Mouse (Mus musculus) G1E (cell line): ENCODE data around the gene Mmgt1. TPM values are rescaled to one million over a fixed set of nuclear protein-coding genes. Genes with fewer than 3 reads are reported as not detected.

Source experiments
- ATAC-seq: 2 replicates; pipeline ENCODE4 v1.8.0; 2016; ENCODE audit warnings: mild to moderate bottlenecking; ENCODE audit not compliant: insufficient number of reproducible peaks, poor library complexity, low FRiP score, severe bottlenecking; ENCODE audit errors: extremely low read depth
- DNase-seq: peaks from one replicate; pipeline ENCODE4 v3.0.0; 2012; ENCODE audit warnings: low spot score
- H3K27me3 ChIP-seq: 2 replicates; pipeline ENCODE4 v1.6.1; 2012; ENCODE audit warnings: mild to moderate bottlenecking, low read length, inconsistent platforms; ENCODE audit not compliant: insufficient read depth
- H3K36me3 ChIP-seq: replicated peaks from 2 replicates; pipeline ENCODE3; 2012; ENCODE audit warnings: mild to moderate bottlenecking, inconsistent platforms
- H3K4me1 ChIP-seq: 2 replicates; pipeline ENCODE4 v1.6.1; 2012; ENCODE audit warnings: low read depth, low read length, inconsistent platforms, mixed read lengths; ENCODE audit not compliant: insufficient read depth
- H3K4me3 ChIP-seq: 2 replicates; pipeline ENCODE4 v1.5.1; 2012; ENCODE audit warnings: low read depth, mild to moderate bottlenecking, inconsistent platforms, low read length, moderate library complexity, mixed read lengths
- H3K9me3 ChIP-seq: replicated peaks from 2 replicates; pipeline ENCODE4 v1.6.1; 2012; ENCODE audit warnings: inconsistent platforms
- CTCF ChIP-seq: IDR thresholded peaks from 2 replicates; pipeline ENCODE4 v1.5.1; 2012; ENCODE audit warnings: low read depth, low read length, inconsistent platforms, mixed read lengths
- GATA1 ChIP-seq: IDR thresholded peaks from 2 replicates; pipeline ENCODE4 v1.6.1; 2012; ENCODE audit warnings: borderline replicate concordance, low read length, inconsistent platforms, mixed read lengths
- GATA2 ChIP-seq: IDR thresholded peaks from 2 replicates; pipeline ENCODE4 v1.6.1; 2012; ENCODE audit warnings: low read depth, low read length, inconsistent platforms, borderline replicate concordance
- POLR2AphosphoS5 ChIP-seq: IDR thresholded peaks from 2 replicates; pipeline ENCODE4 v1.6.1; 2012; ENCODE audit warnings: low read depth, low read length, inconsistent platforms; ENCODE audit not compliant: insufficient replicate concordance
- TAL1 ChIP-seq: conservative IDR thresholded peaks from 2 replicates; pipeline ENCODE4 v1.6.1; 2012; ENCODE audit warnings: low read depth, low read length, inconsistent platforms, mixed read lengths
- polyA plus RNA-seq: library from polyadenylated mRNA; stranded (reverse); fragments of >175 nt; gene quantifications from 2 replicates; pipeline ENCODE4 v1.2.3, GENCODE M21; 2012
- total RNA-seq, 2 experiments: library from RNA; stranded (forward) in 1 of 2; stranded (reverse) in 1 of 2; fragments of 200-1000 nt in 1 of 2; fragments of >200 nt in 1 of 2; fragmentation: Nextera tagmentation in 1 of 2; gene quantifications; 2 replicates each; pipeline ENCODE4 v1.2.3; 2014 to 2017

Gene Mmgt1
- total RNA-seq (2014; fragmentation: Nextera tagmentation) (24.4 and 26.4 TPM in 2 replicates), total RNA-seq (2017) (18.9 and 20.7 TPM in 2 replicates), polyA plus RNA-seq (0.36 and 0.78 TPM in 2 replicates)

DNA sequence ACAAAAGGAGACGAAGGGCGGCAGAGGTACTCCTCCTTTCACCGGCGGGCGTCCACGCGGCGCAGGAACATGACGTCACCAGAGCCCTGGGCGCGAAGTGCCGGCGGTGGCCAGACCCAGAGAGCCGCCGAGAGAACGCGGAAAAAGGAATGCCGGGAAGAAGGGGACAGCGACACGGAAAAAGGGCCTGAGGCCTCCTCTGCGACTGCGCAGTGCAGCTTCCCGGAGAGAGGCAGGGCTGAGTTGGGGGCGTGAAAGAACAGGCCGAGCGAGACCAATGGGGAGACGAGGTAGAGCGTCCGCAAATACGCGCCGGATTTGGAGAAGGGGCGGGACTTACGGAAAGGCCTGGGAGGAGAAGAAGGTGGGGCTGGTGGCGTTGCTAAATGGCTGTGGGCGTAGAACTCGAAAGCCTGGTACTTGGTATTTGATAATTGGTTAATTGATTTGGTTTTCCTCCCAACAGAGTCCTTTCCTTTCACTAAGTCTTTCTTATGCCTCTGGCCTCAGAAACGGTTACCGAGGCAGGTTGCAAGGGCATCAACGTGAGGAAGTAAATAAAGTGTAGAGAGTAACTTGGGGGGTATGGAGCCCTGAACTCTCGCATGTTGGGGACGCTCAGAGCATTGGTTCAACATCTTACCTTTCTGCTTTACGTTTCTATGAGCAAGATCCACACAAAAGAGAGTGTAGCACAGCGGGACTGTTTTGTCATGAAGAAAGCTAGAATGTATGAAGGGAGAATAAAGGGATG, at the start of gene Mmgt1:
TSS of gene Mmgt1 (minus strand) at position 183 of the 754 bp plus-strand sequence.
- peak; percentile 79 for DNase-seq
- peaks cover 10% of the 10 kb centered on the region for H3K4me1 ChIP-seq

DNA sequence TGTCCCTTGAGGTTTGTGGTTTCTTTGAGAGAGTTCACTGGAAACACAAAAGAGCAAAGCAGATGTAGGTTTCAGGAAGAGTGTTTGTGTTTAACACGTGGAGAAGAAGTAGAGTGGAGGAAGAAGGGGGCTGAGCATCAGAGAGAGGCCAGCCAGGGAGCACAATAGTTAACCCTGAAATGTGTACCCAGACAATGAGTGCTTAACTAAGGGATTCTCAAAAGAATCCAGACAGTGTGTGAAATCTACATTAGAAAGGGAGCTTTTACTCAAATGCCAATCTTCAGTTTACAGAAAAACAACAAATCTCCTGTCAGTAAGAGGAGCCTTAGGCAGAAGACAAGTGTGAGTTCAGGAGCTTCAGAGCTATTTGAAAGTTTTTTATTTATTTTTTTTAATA, 42.2 kb upstream of the Mmgt1 start:
- ATAC-seq = no peak
- peaks cover 12% of the 10 kb centered on the region for H3K36me3 ChIP-seq
- H3K4me3 ChIP-seq = no peak overlapping the region
- no peaks in the 10 kb centered on the region for H3K9me3 ChIP-seq
- no peaks in the 10 kb centered on the region for H3K4me1 ChIP-seq
- TF ChIP-seq GATA1 = no peak
- TF ChIP-seq TAL1 = no peak
- no peak for TF ChIP-seq CTCF
- TF ChIP-seq POLR2AphosphoS5 = no peak
- TF ChIP-seq GATA2 = no peak
- no peak for DNase-seq
- H3K27me3 ChIP-seq = no peaks in the 10 kb centered on the region

More for the DNA sequence above, at the start of gene Mmgt1:
- H3K4me3 ChIP-seq = peak within 1 kb of the TSS; percentile 79
- TF ChIP-seq TAL1 (no peak), GATA1 (no peak), POLR2AphosphoS5 (no peak), GATA2 (no peak), CTCF (no peak)
- ATAC-seq = peak; percentile 97
- no peaks in the 10 kb centered on the region for H3K27me3 ChIP-seq
- peaks cover 18% of the 10 kb centered on the region for H3K36me3 ChIP-seq
- no peaks in the 10 kb centered on the region for H3K9me3 ChIP-seq

DNA sequence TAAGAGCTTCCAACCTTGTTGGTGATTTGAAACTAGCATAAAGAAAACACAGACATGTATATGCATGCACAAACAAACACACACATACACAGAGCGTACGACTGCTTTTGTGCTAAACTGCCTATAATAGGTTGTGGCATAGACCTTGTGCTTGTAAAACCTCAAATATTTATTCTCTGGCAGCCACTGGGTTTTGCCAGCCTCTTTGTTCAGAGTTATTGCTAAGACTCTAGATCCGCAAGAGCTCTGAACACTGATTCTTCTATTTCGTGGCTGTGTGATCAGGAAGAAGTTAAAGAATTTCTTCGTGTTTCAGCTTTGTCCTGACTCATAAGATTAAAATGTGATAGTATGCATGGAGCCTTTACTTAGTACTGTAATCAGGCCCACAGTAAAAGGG, 38.3 kb upstream of the Mmgt1 start:
- Histone ChIP-seq H3K4me3 (no peak overlapping the region), H3K27me3 (no peaks in the 10 kb centered on the region), H3K9me3 (no peaks in the 10 kb centered on the region), H3K4me1 (no peaks in the 10 kb centered on the region), H3K36me3 (peaks cover 12% of the 10 kb centered on the region)
- DNase-seq = no peak
- ATAC-seq = no peak
- TF ChIP-seq GATA1 = no peak
- TF ChIP-seq TAL1 = no peak
- TF ChIP-seq GATA2 = no peak
- TF ChIP-seq POLR2AphosphoS5 = no peak
- no peak for TF ChIP-seq CTCF

DNA sequence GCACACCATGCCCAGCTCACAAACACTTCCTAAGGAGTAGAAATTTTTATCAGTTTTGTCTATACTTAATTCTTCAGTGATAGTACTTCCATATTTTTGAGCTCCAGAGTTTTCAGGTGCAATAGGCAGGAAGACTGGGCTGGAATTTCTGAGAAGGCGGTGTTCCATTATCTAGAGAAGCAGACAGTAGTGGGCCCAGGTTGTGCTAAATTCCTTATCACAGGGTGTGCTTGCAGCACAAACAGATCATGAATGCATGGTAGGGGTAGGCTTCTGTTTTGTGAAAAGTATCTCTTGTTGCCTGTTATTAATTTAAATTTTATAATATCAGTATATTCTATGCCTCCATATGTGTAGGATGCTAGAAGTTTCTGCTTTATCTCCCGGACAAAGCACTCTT, 17.4 kb upstream of the Mmgt1 start:
- no peaks in the 10 kb centered on the region for H3K27me3 ChIP-seq
- DNase-seq = no peak
- ATAC-seq = no peak
- H3K36me3 ChIP-seq = no peaks in the 10 kb centered on the region
- H3K4me1 ChIP-seq = peaks cover 11% of the 10 kb centered on the region; the same call in 1 of the 2 replicates
- TF ChIP-seq TAL1 = no peak
- no peak for TF ChIP-seq CTCF
- no peak for TF ChIP-seq GATA2
- no peak for TF ChIP-seq POLR2AphosphoS5
- TF ChIP-seq GATA1 = no peak
- H3K4me3 ChIP-seq = no peak overlapping the region
- H3K9me3 ChIP-seq = no peaks in the 10 kb centered on the region

DNA sequence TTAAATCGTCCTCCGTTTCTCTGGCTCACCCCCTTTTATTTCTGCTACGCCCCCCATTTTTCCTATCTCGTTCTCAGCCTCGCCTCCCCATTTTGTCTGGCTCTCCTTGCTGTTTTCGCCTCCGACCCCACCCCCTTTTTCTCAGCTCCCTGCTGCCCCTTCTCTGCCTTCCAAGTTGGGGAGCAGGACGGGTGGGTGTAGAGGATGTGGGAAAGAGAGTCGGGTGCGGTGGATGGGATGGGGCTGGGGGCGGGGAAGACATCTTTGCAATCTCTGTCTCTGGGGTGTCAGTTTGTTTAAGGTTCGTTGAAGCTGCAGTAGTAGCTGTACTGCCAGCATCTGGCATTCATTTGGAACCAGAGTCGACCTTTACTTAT, 12.4 kb upstream of the Mmgt1 start:
- H3K36me3 ChIP-seq = no peaks in the 10 kb centered on the region
- TF ChIP-seq GATA1 (no peak), CTCF (no peak), TAL1 (no peak), POLR2AphosphoS5 (no peak), GATA2 (no peak)
- no peak for ATAC-seq
- no peaks in the 10 kb centered on the region for H3K27me3 ChIP-seq
- H3K9me3 ChIP-seq = no peaks in the 10 kb centered on the region
- H3K4me1 ChIP-seq = peaks cover 35% of the 10 kb centered on the region
- peak overlapping the region; percentile 83 for H3K4me3 ChIP-seq
- no peak for DNase-seq

DNA sequence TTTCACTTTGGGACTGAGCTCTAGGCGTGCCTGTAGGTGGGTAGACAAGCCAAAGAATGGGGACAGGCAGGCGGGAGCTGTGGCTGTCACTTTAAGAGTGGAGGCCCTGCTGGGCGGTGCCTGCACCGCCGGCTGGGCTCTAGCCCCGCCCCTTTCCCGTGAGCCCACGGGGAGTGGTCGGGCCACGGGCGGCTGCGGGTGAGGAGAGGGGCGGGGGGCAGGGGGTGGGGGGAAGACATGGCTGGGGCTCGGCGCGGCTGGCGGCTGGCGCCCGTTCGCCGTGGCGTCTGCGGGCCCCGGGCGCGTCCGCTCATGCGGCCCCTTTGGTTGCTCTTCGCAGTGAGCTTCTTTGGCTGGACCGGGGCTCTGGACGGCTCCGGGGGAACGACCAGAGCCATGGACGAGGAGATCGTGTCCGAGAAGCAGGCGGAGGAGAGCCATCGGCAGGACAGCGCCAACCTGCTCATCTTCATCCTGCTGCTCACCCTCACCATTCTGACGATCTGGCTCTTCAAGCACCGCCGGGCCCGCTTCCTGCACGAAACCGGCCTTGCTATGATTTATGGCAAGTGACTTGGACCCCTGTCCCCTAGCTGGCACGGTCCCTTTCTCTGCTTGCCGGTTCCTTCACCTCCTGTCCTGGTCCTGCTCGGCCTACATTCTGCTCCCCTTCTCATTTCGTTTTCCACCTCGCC, 11.9 kb upstream of the Mmgt1 start, which contains the start of gene Slc9a6:
TSS of gene Slc9a6 (plus strand) at position 135 of the 695 bp plus-strand sequence.
- H3K36me3 ChIP-seq = no peaks in the 10 kb centered on the region
- DNase-seq (peak; percentile 77), ATAC-seq (peak; percentile 90)
- TF ChIP-seq GATA1 = no peak
- TF ChIP-seq TAL1 = no peak
- no peak for TF ChIP-seq POLR2AphosphoS5
- TF ChIP-seq CTCF = no peak
- no peak for TF ChIP-seq GATA2
- no peaks in the 10 kb centered on the region for H3K9me3 ChIP-seq
- no peaks in the 10 kb centered on the region for H3K27me3 ChIP-seq
- peaks cover 35% of the 10 kb centered on the region for H3K4me1 ChIP-seq
- H3K4me3 ChIP-seq = peak within 1 kb of the TSS; percentile 83
